Mouse (Mus musculus) neural tube, embryonic 15.5 days (tissue): ENCODE results near the gene Ccdc157. TPM values are rescaled to one million over a fixed set of nuclear protein-coding genes. Genes with fewer than 3 reads are reported as not detected.
A peak's percentile ranks its signal among the peaks of the same experiment; 100 is the strongest.
"Not testable (repeated sequence)": the region's sequence is repeated elsewhere in the genome, so short reads cannot be mapped to it uniquely, and the experiment has no call there.

Experiments used
- ATAC-seq: fragments of 200-750 bp; cut with Nextera tagmentation; 2 replicates; pipeline ENCODE4 v1.8.0; 2017; ENCODE audit warnings: mild to moderate bottlenecking, moderate TSS enrichment, moderate library complexity; ENCODE audit not compliant: low FRiP score
- H3K27ac ChIP-seq: fragments of 300-500 bp; sonication (generic); replicated peaks from 2 replicates; pipeline ENCODE4 v1.5.1; 2015; ENCODE audit warnings: mild to moderate bottlenecking, inconsistent platforms
- H3K27me3 ChIP-seq: fragments of 300-500 bp; sonication (generic); replicated peaks from 2 replicates; pipeline ENCODE4 v1.6.1; 2015; ENCODE audit warnings: inconsistent platforms
- H3K36me3 ChIP-seq: fragments of 300-500 bp; sonication (generic); 2 replicates; pipeline ENCODE4 v1.6.1; 2015; ENCODE audit warnings: inconsistent platforms
- H3K4me1 ChIP-seq: fragments of 300-500 bp; sonication (generic); 2 replicates; pipeline ENCODE4 v1.6.1; 2015; ENCODE audit warnings: inconsistent platforms
- H3K4me2 ChIP-seq: fragments of 300-500 bp; sonication (generic); 2 replicates; pipeline ENCODE4 v1.6.1; 2015; ENCODE audit warnings: inconsistent platforms, mild to moderate bottlenecking, moderate library complexity
- H3K4me3 ChIP-seq: fragments of 300-500 bp; sonication (generic); replicated peaks from 2 replicates; pipeline ENCODE4 v1.5.1; 2015; ENCODE audit warnings: mild to moderate bottlenecking, inconsistent platforms
- H3K9ac ChIP-seq: fragments of 300-500 bp; sonication (generic); replicated peaks from 2 replicates; pipeline ENCODE4 v1.6.1; 2015; ENCODE audit warnings: mild to moderate bottlenecking, inconsistent platforms
- H3K9me3 ChIP-seq: fragments of 300-500 bp; sonication (generic); replicated peaks from 2 replicates; pipeline ENCODE4 v1.6.1; 2016; ENCODE audit warnings: inconsistent platforms
- WGBS: fragments of 180-500 bp; shearing (Covaris S2); methylation state at CpG from one replicate; pipeline ENCODE4 v1.1.7; 2015; ENCODE audit warnings: mixed read lengths; 5-methylcytosine and 5-hydroxymethylcytosine counted together
- polyA plus RNA-seq: library from polyadenylated mRNA; unstranded; fragments of >200 nt; fragmentation: Nextera tagmentation; extraction: Ambion mirVana; gene quantifications from 2 replicates; pipeline ENCODE4 v1.2.1, GENCODE M21; 2015

Gene Ccdc157
- polyA plus RNA-seq, 1 experiment from 2014 or later = 10.0 TPM

- no peak for ATAC-seq
- no peak overlapping the region for H3K9ac ChIP-seq
- WGBS = 90% methylated on average over 21 of the region's 21 CpGs
- no peaks in the 10 kb centered on the region for H3K9me3 ChIP-seq
- H3K4me1 ChIP-seq = peaks cover 4% of the 10 kb centered on the region; the same call in 1 of the 2 replicates
- H3K27me3 ChIP-seq = no peaks in the 10 kb centered on the region
- no peak overlapping the region for H3K4me2 ChIP-seq
- H3K27ac ChIP-seq = no peak overlapping the region
- peaks cover 62% of the 10 kb centered on the region for H3K36me3 ChIP-seq
- no peak overlapping the region for H3K4me3 ChIP-seq
These were observed 16.6 kb downstream of the Ccdc157 start for GRCm38 (mm10) chr11:4143281-4144062.

DNA sequence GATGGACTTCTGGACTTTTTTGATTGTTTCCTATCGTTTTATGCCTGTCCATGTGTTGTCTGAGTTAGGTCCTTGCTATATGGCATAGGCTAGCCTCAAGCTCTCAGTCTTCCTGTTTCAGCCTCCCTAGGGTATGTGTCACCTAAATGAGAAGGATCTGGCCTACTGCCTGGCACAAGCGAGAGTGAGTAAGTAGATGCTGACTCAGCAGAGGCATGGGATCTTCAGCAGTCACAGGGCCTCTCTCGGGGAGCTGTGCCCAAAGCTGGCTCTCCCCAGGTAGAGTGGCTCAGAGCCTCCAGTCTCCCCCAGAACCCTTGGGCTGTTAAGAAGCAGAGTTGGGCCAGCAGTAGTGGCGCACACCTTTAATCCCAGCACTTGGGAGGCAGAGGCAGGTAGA is 17.7 kb downstream of the Ccdc157 start:
- Histone ChIP-seq H3K36me3 (peaks cover 72% of the 10 kb centered on the region), H3K4me1 (peaks cover 15% of the 10 kb centered on the region)
- 88% methylated on average over 4 of the region's 4 CpGs for WGBS

DNA sequence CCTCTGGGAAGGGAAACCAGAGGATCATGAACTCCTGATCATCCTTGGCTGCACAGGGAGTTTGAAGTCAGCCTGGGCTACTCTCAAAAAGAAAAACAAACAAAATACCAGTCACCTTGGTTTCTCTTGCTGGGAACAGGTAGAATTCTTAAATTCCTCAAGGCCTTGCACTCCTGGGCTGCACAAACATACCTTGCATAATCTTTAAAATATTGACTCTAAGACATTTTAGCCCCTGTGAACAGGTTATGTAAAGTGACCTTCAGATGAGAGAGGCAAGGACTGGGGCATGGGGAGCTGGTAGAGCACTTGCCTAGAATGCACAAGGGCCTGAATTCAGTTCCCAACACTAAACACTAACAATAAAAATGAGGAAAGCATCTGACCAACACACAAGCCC is 18.6 kb downstream of the Ccdc157 start:
- H3K9me3 ChIP-seq = no peaks in the 10 kb centered on the region
- peaks cover 75% of the 10 kb centered on the region for H3K36me3 ChIP-seq
- H3K4me3 ChIP-seq = no peak overlapping the region
- ATAC-seq = no peak
- H3K27me3 ChIP-seq = no peaks in the 10 kb centered on the region
- peaks cover 24% of the 10 kb centered on the region for H3K4me1 ChIP-seq
- no peak overlapping the region for H3K4me2 ChIP-seq
- H3K27ac ChIP-seq = no peak overlapping the region
- H3K9ac ChIP-seq = no peak overlapping the region

More for the DNA sequence above, 17.7 kb downstream of the Ccdc157 start:
- no peak overlapping the region for H3K4me2 ChIP-seq
- H3K9ac ChIP-seq = no peak overlapping the region
- H3K27me3 ChIP-seq = no peaks in the 10 kb centered on the region
- no peaks in the 10 kb centered on the region for H3K9me3 ChIP-seq
- no peak overlapping the region for H3K27ac ChIP-seq
- H3K4me3 ChIP-seq = no peak overlapping the region
- no peak for ATAC-seq

- peaks cover 68% of the 10 kb centered on the region for H3K36me3 ChIP-seq
These were observed 21.1 kb downstream of the Ccdc157 start for GRCm38 (mm10) chr11:4138964-4139363.

GRCm38 (mm10) chr11:4134986-4135935 is 24.8 kb downstream of the Ccdc157 start, which contains the start of gene Rnf215:
Rnf215 (plus strand) TSS chr11:4135202.
- peak within 1 kb of the TSS; percentile 84 for H3K4me3 ChIP-seq
- no peaks in the 10 kb centered on the region; the same call in 1 of the 2 replicates for H3K27me3 ChIP-seq
- H3K27ac ChIP-seq = peak within 1 kb of the TSS; percentile 93
- no peaks in the 10 kb centered on the region for H3K9me3 ChIP-seq
- ATAC-seq = peak; percentile 90
- peak within 1 kb of the TSS; percentile 93 for H3K9ac ChIP-seq
- peaks cover 37% of the 10 kb centered on the region for H3K4me1 ChIP-seq
- H3K4me2 ChIP-seq = peak within 1 kb of the TSS; percentile 80
- H3K36me3 ChIP-seq = peaks cover 31% of the 10 kb centered on the region
- WGBS = under 1% methylated on average over 66 of the region's 66 CpGs

More at GRCm38 (mm10) chr11:4138964-4139363, 21.1 kb downstream of the Ccdc157 start:
- WGBS = 32% methylated on average over 2 of the region's 2 CpGs
- H3K27me3 ChIP-seq = no peaks in the 10 kb centered on the region
- H3K4me2 ChIP-seq = no peak overlapping the region
- H3K4me3 ChIP-seq = no peak overlapping the region
- ATAC-seq = no peak
- no peak overlapping the region for H3K9ac ChIP-seq
- H3K4me1 ChIP-seq = peaks cover 37% of the 10 kb centered on the region
- no peak overlapping the region for H3K27ac ChIP-seq
- H3K9me3 ChIP-seq = no peaks in the 10 kb centered on the region

DNA sequence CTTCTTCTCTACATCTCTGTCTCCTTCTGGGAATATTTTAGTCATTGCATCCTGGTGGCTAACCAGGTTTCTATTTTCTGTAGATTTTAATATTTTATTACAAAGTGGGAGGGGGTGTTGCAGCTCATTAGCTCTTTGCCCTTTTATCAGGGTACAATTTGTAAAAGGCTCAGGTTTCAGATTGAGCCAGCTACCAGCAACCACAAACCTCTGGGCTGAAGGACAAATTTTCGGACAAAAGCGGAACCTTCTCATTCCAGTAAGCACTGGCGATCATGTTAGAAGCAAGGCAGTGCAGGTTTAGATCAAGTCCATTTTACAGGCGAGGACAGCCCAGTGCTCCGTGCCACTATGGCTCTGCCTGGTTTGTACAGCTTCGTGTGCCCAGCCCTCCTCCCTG is 25.7 kb downstream of the Ccdc157 start:
- no peak; the same call in 1 of the 2 replicates for ATAC-seq
- Histone ChIP-seq H3K4me2 (peak overlapping the region; percentile 42), H3K27ac (peak overlapping the region; percentile 93), H3K4me3 (0 out of 2 replicates have a peak overlapping the region, but pooled peaks have one; percentile 84), H3K27me3 (no peaks in the 10 kb centered on the region; the same call in 1 of the 2 replicates), H3K36me3 (peaks cover 22% of the 10 kb centered on the region), H3K4me1 (peaks cover 37% of the 10 kb centered on the region), H3K9ac (0 out of 2 replicates have a peak overlapping the region, but pooled peaks have one; percentile 93), H3K9me3 (no peaks in the 10 kb centered on the region)
- WGBS = 56% methylated on average over 6 of the region's 6 CpGs

DNA sequence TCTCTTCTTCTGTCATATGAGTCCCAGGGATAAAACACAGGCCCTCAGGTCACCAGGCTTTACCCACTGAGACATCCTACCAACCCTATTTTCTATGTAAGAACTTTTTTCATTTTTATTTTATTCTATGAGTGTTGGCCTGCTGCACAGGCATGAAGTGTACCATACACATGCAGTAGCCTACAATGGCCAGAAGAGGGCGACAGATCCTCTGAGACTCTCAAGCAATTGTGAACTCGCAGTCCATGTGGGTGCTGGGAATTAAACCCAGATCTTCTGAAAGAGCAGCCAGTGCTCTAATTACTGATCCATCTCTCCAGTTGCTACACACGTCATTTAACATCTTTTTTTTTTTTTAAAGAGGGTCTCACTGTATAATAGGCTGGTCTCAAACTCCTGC is 26.6 kb downstream of the Ccdc157 start:
- Histone ChIP-seq H3K9ac (no peak overlapping the region), H3K9me3 (no peaks in the 10 kb centered on the region), H3K36me3 (peaks cover 13% of the 10 kb centered on the region), H3K4me2 (no peak overlapping the region), H3K27me3 (no peaks in the 10 kb centered on the region; the same call in 1 of the 2 replicates), H3K4me1 (peaks cover 33% of the 10 kb centered on the region), H3K27ac (no peak overlapping the region), H3K4me3 (no peak overlapping the region)
- 54% methylated on average over 3 of the region's 3 CpGs for WGBS
- no peak for ATAC-seq

- ATAC-seq, H3K27ac ChIP-seq, H3K27me3 ChIP-seq, H3K4me3 ChIP-seq, H3K36me3 ChIP-seq, H3K4me2 ChIP-seq, H3K9ac ChIP-seq, H3K4me1 ChIP-seq: not testable (repeated sequence)
- 92% methylated on average over 4 of the region's 4 CpGs for WGBS
- H3K9me3 ChIP-seq = 0 out of 2 replicates have a peak, but pooled peaks cover 11% of the 10 kb centered on the region
These were observed 31.6 kb downstream of the Ccdc157 start for GRCm38 (mm10) chr11:4128461-4128860.

- ATAC-seq = no peak
- Histone ChIP-seq H3K27me3 (no peaks in the 10 kb centered on the region; the same call in 1 of the 2 replicates), H3K9ac (no peak overlapping the region), H3K9me3 (0 out of 2 replicates have a peak, but pooled peaks cover 11% of the 10 kb centered on the region), H3K4me3 (no peak overlapping the region), H3K4me1 (no peaks in the 10 kb centered on the region), H3K27ac (no peak overlapping the region), H3K4me2 (no peak overlapping the region), H3K36me3 (no peaks in the 10 kb centered on the region)
- WGBS = 83% methylated on average over 1 of the region's 1 CpGs
These were observed 33.0 kb downstream of the Ccdc157 start for GRCm38 (mm10) chr11:4127059-4127458.

- Histone ChIP-seq H3K36me3 (no peaks in the 10 kb centered on the region), H3K27me3 (peaks cover 9% of the 10 kb centered on the region; the same call in 1 of the 2 replicates)
These were observed 36.2 kb downstream of the Ccdc157 start for GRCm38 (mm10) chr11:4123922-4124321.

More at GRCm38 (mm10) chr11:4123922-4124321, 36.2 kb downstream of the Ccdc157 start:
- Histone ChIP-seq H3K27ac (no peak overlapping the region), H3K4me3 (no peak overlapping the region), H3K4me2 (no peak overlapping the region), H3K9ac (no peak overlapping the region), H3K4me1 (peaks cover 3% of the 10 kb centered on the region; the same call in 1 of the 2 replicates), H3K9me3 (0 out of 2 replicates have a peak, but pooled peaks cover 11% of the 10 kb centered on the region)
- 65% methylated on average over 5 of the region's 5 CpGs for WGBS
- ATAC-seq = no peak
